Mouse (Mus musculus): ENCODE measurements around the gene Pdzrn3. TPM values are rescaled to one million over a fixed set of nuclear protein-coding genes. Genes with fewer than 3 reads are reported as not detected.

Pdzrn3 gene
- total RNA-seq, 2 experiments from 2014 or later = 96.6 to 104 TPM

- Histone ChIP-seq H3K4me3 (no peak overlapping the region), H3K27ac (no peak overlapping the region)
- TF ChIP-seq CTCF (IDR thresholded peaks at IDR 0.05) = no peak
- intact Hi-C loops (cut with DNase I) = no loop called here
- no peak for DNase-seq
Observed at GRCm38 (mm10) chr6:101186887-101187286, 190.8 kb downstream of the Pdzrn3 start.

GRCm38 (mm10) chr6:101184103-101184785 is 193.5 kb downstream of the Pdzrn3 start:
- DNase-seq = no peak
- TF ChIP-seq CTCF (IDR thresholded peaks at IDR 0.05) = no peak
- intact Hi-C loops (cut with DNase I) = no loop called here
- Histone ChIP-seq H3K4me3 (no peak overlapping the region), H3K27ac (no peak overlapping the region)

GRCm38 (mm10) chr6:101170699-101171098 is 207.0 kb downstream of the Pdzrn3 start:
- Histone ChIP-seq H3K4me3 (no peak overlapping the region), H3K27ac (no peak overlapping the region)
- no peak for TF ChIP-seq CTCF (IDR thresholded peaks at IDR 0.05)
- intact Hi-C loops (cut with DNase I) = no loop called here
- no peak for DNase-seq

- no peak for DNase-seq
- no peak overlapping the region for H3K27ac ChIP-seq
- no peak overlapping the region for H3K4me3 ChIP-seq
- intact Hi-C loops (cut with DNase I) = no loop called here
- TF ChIP-seq CTCF (IDR thresholded peaks at IDR 0.05) = no peak
Observed at GRCm38 (mm10) chr6:101153511-101153921, 224.2 kb downstream of the Pdzrn3 start.

- H3K27ac ChIP-seq = no peak overlapping the region
- intact Hi-C loops (cut with DNase I) = no loop called here
- DNase-seq = no peak
- no peak for TF ChIP-seq CTCF (IDR thresholded peaks at IDR 0.05)
- H3K4me3 ChIP-seq = no peak overlapping the region
Observed at GRCm38 (mm10) chr6:101135368-101135767, 242.3 kb downstream of the Pdzrn3 start.

GRCm38 (mm10) chr6:101125396-101125795 is 252.3 kb downstream of the Pdzrn3 start:
- TF ChIP-seq CTCF (IDR thresholded peaks at IDR 0.05) = no peak
- intact Hi-C loops (cut with DNase I) = no loop called here
- no peak overlapping the region for H3K27ac ChIP-seq

GRCm38 (mm10) chr6:101108951-101109350 is 268.7 kb downstream of the Pdzrn3 start:
- Histone ChIP-seq H3K27ac (no peak overlapping the region), H3K4me3 (no peak overlapping the region)
- intact Hi-C loops (cut with DNase I) = no loop called here
- DNase-seq = no peak
- TF ChIP-seq CTCF (IDR thresholded peaks at IDR 0.05) = no peak

More at GRCm38 (mm10) chr6:101125396-101125795, 252.3 kb downstream of the Pdzrn3 start:
- H3K4me3 ChIP-seq = no peak overlapping the region
- DNase-seq = no peak

- intact Hi-C loops (cut with DNase I) = no loop called here
- TF ChIP-seq CTCF (IDR thresholded peaks at IDR 0.05) = no peak
- Histone ChIP-seq H3K4me3 (no peak overlapping the region), H3K27ac (no peak overlapping the region)
- no peak for DNase-seq
Observed at GRCm38 (mm10) chr6:101103506-101103905, 274.2 kb downstream of the Pdzrn3 start.

- no peak for TF ChIP-seq CTCF (IDR thresholded peaks at IDR 0.05)
- intact Hi-C loops (cut with DNase I) = no loop called here
- Histone ChIP-seq H3K27ac (no peak overlapping the region), H3K4me3 (no peak overlapping the region)
- peak; percentile 36 for DNase-seq
Observed at GRCm38 (mm10) chr6:101101709-101102654, 275.7 kb downstream of the Pdzrn3 start.

Data from gastrocnemius, adult 2 months (tissue).